In the genomic region with DNA sequence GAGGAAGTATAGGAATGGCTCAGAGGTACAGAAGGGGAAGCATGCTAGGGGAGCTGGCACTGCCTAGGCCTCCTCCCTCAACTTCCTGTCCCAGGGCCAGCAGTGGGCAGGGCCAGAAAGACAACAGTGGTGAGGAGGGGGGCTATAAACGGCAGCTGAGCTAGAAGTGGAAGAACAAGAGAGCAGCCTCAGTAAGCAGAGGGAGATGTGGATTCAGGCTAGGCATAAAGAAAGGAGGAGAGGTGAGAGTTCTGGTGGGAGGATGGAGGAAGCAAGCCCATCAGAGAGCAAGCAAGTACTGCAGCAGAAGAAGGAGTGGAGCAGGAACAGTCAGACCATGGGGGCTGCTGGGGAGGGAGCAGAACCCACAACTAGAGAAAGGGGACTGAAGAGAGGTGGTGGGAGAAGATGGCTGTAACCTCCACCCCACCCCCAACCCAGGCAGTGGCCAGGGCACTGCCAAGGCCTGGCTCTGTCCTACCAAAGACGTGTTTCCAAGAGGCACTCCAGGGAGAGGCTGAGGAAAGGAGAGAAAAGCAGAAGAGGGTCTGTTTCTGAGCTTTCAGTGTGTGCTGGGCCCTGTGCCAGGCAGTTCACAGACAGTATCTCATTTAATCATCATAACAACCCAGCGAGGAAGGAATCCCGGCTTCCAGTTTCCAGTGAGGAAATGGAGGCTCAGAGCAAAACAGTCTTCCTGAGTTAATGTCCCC, we compare ENCODE assay signal across 8 mouse cellular contexts. TPM values are rescaled to one million over a fixed set of nuclear protein-coding genes. Genes with fewer than 3 reads are reported as not detected.
A peak's percentile ranks its signal among the peaks of the same experiment; 100 is the strongest.
DNase-seq lines count a peak whose midpoint lies in the region; ATAC-seq and TF ChIP-seq lines count a peak whose summit lies in the region.

No protein-coding gene starts in this region.

- ATAC-seq in embryonic facial prominence, embryonic 11.5 days (replicated peaks; ENCODE audit: insufficient number of reproducible peaks, low FRiP score, low TSS enrichment, low read depth), result peak; percentile 92
- ATAC-seq in limb, embryonic 14.5 days (ENCODE audit: low FRiP score, low read depth), result peak; percentile 88
- peak; percentile 66 for ATAC-seq in midbrain, embryonic 13.5 days

- H3K36me3 ChIP-seq in embryonic facial prominence, embryonic 11.5 days (replicated peaks; ENCODE audit: control insufficient read depth, insufficient read depth, low read depth, low read length), result no peaks in the 10 kb centered on the region; the same call in 1 of the 2 replicates
- peaks cover 51% of the 10 kb centered on the region for H3K36me3 ChIP-seq in limb, embryonic 14.5 days (ENCODE audit: control insufficient read depth, insufficient read depth, low read length)
- H3K36me3 ChIP-seq in midbrain, embryonic 13.5 days, result peaks cover 83% of the 10 kb centered on the region

- peak overlapping the region; percentile 95 for H3K27ac ChIP-seq in embryonic facial prominence, embryonic 11.5 days (replicated peaks; ENCODE audit: low read depth, low read length)
- H3K27ac ChIP-seq in limb, embryonic 14.5 days (replicated peaks; ENCODE audit: low read depth, low read length), result peak overlapping the region; percentile 94
- H3K27ac ChIP-seq in midbrain, embryonic 13.5 days, result peak overlapping the region; percentile 53
- no peak overlapping the region for H3K27ac ChIP-seq in cerebellum, adult 2 months (ENCODE audit: insufficient read depth, low read length)

- peak overlapping the region; percentile 28 for H3K4me2 ChIP-seq in embryonic facial prominence, embryonic 11.5 days (ENCODE audit: low read depth, low read length)
- peak overlapping the region; percentile 79 for H3K4me2 ChIP-seq in limb, embryonic 14.5 days (replicated peaks; ENCODE audit: low read depth, low read length, severe bottlenecking)
- H3K4me2 ChIP-seq in midbrain, embryonic 13.5 days (replicated peaks), result peak overlapping the region; percentile 37

- H3K9me3 ChIP-seq in embryonic facial prominence, embryonic 11.5 days (replicated peaks; ENCODE audit: control insufficient read depth, low read length), result no peaks in the 10 kb centered on the region
- no peaks in the 10 kb centered on the region for H3K9me3 ChIP-seq in limb, embryonic 14.5 days (ENCODE audit: control insufficient read depth, low read length)
- H3K9me3 ChIP-seq in midbrain, embryonic 13.5 days, result no peaks in the 10 kb centered on the region

- no peak for TF ChIP-seq CTCF in cerebellum, adult 2 months (IDR thresholded peaks at IDR 0.05; ENCODE audit: borderline replicate concordance, insufficient read depth, low read depth, low read length)

- H3K4me1 ChIP-seq in embryonic facial prominence, embryonic 11.5 days (ENCODE audit: control insufficient read depth, insufficient read depth, low read length), result peaks cover 4% of the 10 kb centered on the region; the same call in 1 of the 2 replicates
- peaks cover 25% of the 10 kb centered on the region for H3K4me1 ChIP-seq in limb, embryonic 14.5 days (ENCODE audit: control insufficient read depth, insufficient read depth, low read length)
- H3K4me1 ChIP-seq in midbrain, embryonic 13.5 days (replicated peaks), result peaks cover 69% of the 10 kb centered on the region
- peaks cover 7% of the 10 kb centered on the region for H3K4me1 ChIP-seq in cerebellum, adult 2 months (ENCODE audit: control insufficient read depth, insufficient read depth, low read length)

- H3K9ac ChIP-seq in embryonic facial prominence, embryonic 11.5 days (replicated peaks; ENCODE audit: low read length), result peak overlapping the region; percentile 58
- H3K9ac ChIP-seq in limb, embryonic 14.5 days (ENCODE audit: low read depth, low read length, severe bottlenecking), result peak overlapping the region; percentile 48
- H3K9ac ChIP-seq in midbrain, embryonic 13.5 days (replicated peaks), result peak overlapping the region; percentile 39

- peak; percentile 36 for DNase-seq in kidney, adult 9 months
- DNase-seq in kidney, adult 8-10 months, result no peak
- DNase-seq in embryonic facial prominence, embryonic 11.5 days (ENCODE audit: low spot score), result peak; percentile 73
- peak; percentile 47 to 64 for DNase-seq in heart, postnatal 14 days
- peak; percentile 73 for DNase-seq in limb, embryonic 14.5 days (ENCODE audit: low spot score)
- no peak for DNase-seq in right cerebral cortex, postnatal 36 days (ENCODE audit: low spot score in 2 of 2)
- no peak for DNase-seq in cerebellum, adult 2 months

- intact Hi-C loops in heart, postnatal 14 days (cut with DNase I), result no loop called here

- H3K4me3 ChIP-seq in embryonic facial prominence, embryonic 11.5 days (ENCODE audit: low read depth, low read length), result peak overlapping the region; percentile 29
- H3K4me3 ChIP-seq in limb, embryonic 14.5 days (replicated peaks; ENCODE audit: low read length), result peak overlapping the region; percentile 41
- H3K4me3 ChIP-seq in midbrain, embryonic 13.5 days (replicated peaks), result no peak overlapping the region
- H3K4me3 ChIP-seq in cerebellum, adult 2 months (replicated peaks; ENCODE audit: insufficient read depth, low read depth, low read length), result no peak overlapping the region

- no peak for TF ChIP-seq POLR2A in limb, embryonic 14.5 days (IDR thresholded peaks at IDR 0.05; ENCODE audit: borderline replicate concordance, extremely low read depth, insufficient read depth, insufficient read length)
- no peak for TF ChIP-seq POLR2A in cerebellum, adult 2 months (IDR thresholded peaks at IDR 0.05; ENCODE audit: borderline replicate concordance, insufficient read depth, low read length)

- no peaks in the 10 kb centered on the region for H3K27me3 ChIP-seq in embryonic facial prominence, embryonic 11.5 days (ENCODE audit: control insufficient read depth, insufficient read depth, low read length)
- H3K27me3 ChIP-seq in limb, embryonic 14.5 days (ENCODE audit: control insufficient read depth, insufficient read depth, low read length), result no peaks in the 10 kb centered on the region
- H3K27me3 ChIP-seq in midbrain, embryonic 13.5 days, result no peaks in the 10 kb centered on the region
- H3K27me3 ChIP-seq in cerebellum, adult 2 months (ENCODE audit: control insufficient read depth, insufficient read depth, low read length), result no peaks in the 10 kb centered on the region

- WGBS in embryonic facial prominence, embryonic 11.5 days, result 10% methylated on average over 4 of the region's 4 CpGs
- WGBS in limb, embryonic 14.5 days, result 9% methylated on average over 4 of the region's 4 CpGs
- WGBS in midbrain, embryonic 13.5 days, result 38% methylated on average over 4 of the region's 4 CpGs
- WGBS in cerebellum, adult 2 months, result 19% methylated on average over 4 of the region's 4 CpGs

RNA-seq across cellular contexts. Expression of gene Dchs1, which starts 8.7 kb away (rescaled TPM):
- polyA plus RNA-seq in embryonic facial prominence, embryonic 11.5 days (2014; fragmentation: Nextera tagmentation; extraction: Ambion mirVana), result 18.5 and 19.3 TPM in 2 replicates
- 10 to 100 TPM; 18.0 to 21.1 TPM for total RNA-seq in heart, postnatal 14 days (2021)
- polyA plus RNA-seq in limb, embryonic 14.5 days (2012; rRNA removed), result 48.6 and 72.0 TPM in 2 replicates
- polyA plus RNA-seq in limb, embryonic 14.5 days (2014; fragmentation: Nextera tagmentation; extraction: Ambion mirVana), result 28.5 and 34.7 TPM in 2 replicates
- 16.8 and 20.5 TPM in 2 replicates for polyA plus RNA-seq in midbrain, embryonic 13.5 days (2015; fragmentation: Nextera tagmentation; extraction: Ambion mirVana)
- polyA plus RNA-seq in cerebellum, adult 2 months (2012; rRNA removed), result 4.5 and 5.0 TPM in 2 replicates

RNA-seq across cellular contexts. Expression of gene Tpp1, which starts 26.7 kb away (rescaled TPM):
- 38.1 and 42.6 TPM in 2 replicates for polyA plus RNA-seq in embryonic facial prominence, embryonic 11.5 days (2014; fragmentation: Nextera tagmentation; extraction: Ambion mirVana)
- 10 to 100 TPM; 41.6 to 42.5 TPM for total RNA-seq in heart, postnatal 14 days (2021)
- polyA plus RNA-seq in limb, embryonic 14.5 days (2012; rRNA removed), result 58.5 and 79.8 TPM in 2 replicates
- 64.8 and 64.9 TPM in 2 replicates for polyA plus RNA-seq in limb, embryonic 14.5 days (2014; fragmentation: Nextera tagmentation; extraction: Ambion mirVana)
- polyA plus RNA-seq in midbrain, embryonic 13.5 days (2015; fragmentation: Nextera tagmentation; extraction: Ambion mirVana), result 35.6 and 41.1 TPM in 2 replicates
- 92.1 and 115 TPM in 2 replicates for polyA plus RNA-seq in cerebellum, adult 2 months (2012; rRNA removed)

RNA-seq across cellular contexts. Expression of gene Mrpl17, which starts 32.2 kb away (rescaled TPM):
- 294 and 319 TPM in 2 replicates for polyA plus RNA-seq in embryonic facial prominence, embryonic 11.5 days (2014; fragmentation: Nextera tagmentation; extraction: Ambion mirVana)
- total RNA-seq in heart, postnatal 14 days (2021), result 10 to 100 TPM; 96.0 to 96.7 TPM
- polyA plus RNA-seq in limb, embryonic 14.5 days (2012; rRNA removed), result 247 and 307 TPM in 2 replicates
- 315 and 337 TPM in 2 replicates for polyA plus RNA-seq in limb, embryonic 14.5 days (2014; fragmentation: Nextera tagmentation; extraction: Ambion mirVana)
- 201 and 217 TPM in 2 replicates for polyA plus RNA-seq in midbrain, embryonic 13.5 days (2015; fragmentation: Nextera tagmentation; extraction: Ambion mirVana)
- 183 and 191 TPM in 2 replicates for polyA plus RNA-seq in cerebellum, adult 2 months (2012; rRNA removed)

RNA-seq across cellular contexts. Expression of gene Taf10, which starts 34.5 kb away (rescaled TPM):
- 168 and 181 TPM in 2 replicates for polyA plus RNA-seq in embryonic facial prominence, embryonic 11.5 days (2014; fragmentation: Nextera tagmentation; extraction: Ambion mirVana)
- total RNA-seq in heart, postnatal 14 days (2021), result 10 to 100 TPM; 81.0 to 88.8 TPM
- polyA plus RNA-seq in limb, embryonic 14.5 days (2012; rRNA removed), result 251 and 282 TPM in 2 replicates
- 155 and 163 TPM in 2 replicates for polyA plus RNA-seq in limb, embryonic 14.5 days (2014; fragmentation: Nextera tagmentation; extraction: Ambion mirVana)
- 109 and 127 TPM in 2 replicates for polyA plus RNA-seq in midbrain, embryonic 13.5 days (2015; fragmentation: Nextera tagmentation; extraction: Ambion mirVana)
- polyA plus RNA-seq in cerebellum, adult 2 months (2012; rRNA removed), result 177 and 182 TPM in 2 replicates

RNA-seq across cellular contexts. Expression of gene Rrp8, which starts 41.5 kb away (rescaled TPM):
- 46.2 and 51.2 TPM in 2 replicates for polyA plus RNA-seq in embryonic facial prominence, embryonic 11.5 days (2014; fragmentation: Nextera tagmentation; extraction: Ambion mirVana)
- total RNA-seq in heart, postnatal 14 days (2021), result 10 to 100 TPM; 10.8 to 11.2 TPM
- polyA plus RNA-seq in limb, embryonic 14.5 days (2012; rRNA removed), result 23.9 and 27.6 TPM in 2 replicates
- polyA plus RNA-seq in limb, embryonic 14.5 days (2014; fragmentation: Nextera tagmentation; extraction: Ambion mirVana), result 31.0 and 34.6 TPM in 2 replicates
- 29.2 and 30.5 TPM in 2 replicates for polyA plus RNA-seq in midbrain, embryonic 13.5 days (2015; fragmentation: Nextera tagmentation; extraction: Ambion mirVana)
- 16.2 and 16.4 TPM in 2 replicates for polyA plus RNA-seq in cerebellum, adult 2 months (2012; rRNA removed)

Comparison
In these comparisons a context has a peak if more than half of its experiments do, and no peak if none do; other contexts are left out.
1. DNase-seq: peak in kidney, adult 9 months (single experiment), embryonic facial prominence, embryonic 11.5 days (single experiment), heart, postnatal 14 days (2 of 2) and limb, embryonic 14.5 days (single experiment); none in kidney, adult 8-10 months (0 of 2), right cerebral cortex, postnatal 36 days (0 of 2) and cerebellum, adult 2 months (0 of 2).
2. H3K4me2 ChIP-seq: peak in every context shown above with its lines; median percentile 79 in limb, embryonic 14.5 days; 37 in midbrain, embryonic 13.5 days; 28 in embryonic facial prominence, embryonic 11.5 days.
3. H3K4me3 ChIP-seq: peak in embryonic facial prominence, embryonic 11.5 days (single experiment) and limb, embryonic 14.5 days (single experiment); none in midbrain, embryonic 13.5 days (single experiment) and cerebellum, adult 2 months (single experiment).
4. Peak in every context shown above with its lines, with median percentiles within 50 percentile points of each other: ATAC-seq and H3K9ac ChIP-seq.